Mouse (Mus musculus) heart, adult 2 months (tissue): Measurements from ENCODE around the gene Simc1. TPM values are rescaled to one million over a fixed set of nuclear protein-coding genes. Genes with fewer than 3 reads are reported as not detected.

ENCODE experiments used
- DNase-seq, 2 experiments: peaks; one replicate each; pipeline ENCODE4 v3.0.0; 2021
- H3K27ac ChIP-seq: fragments of 200-600 bp; 2 replicates; pipeline ENCODE4 v1.8.1; 2022
- H3K27me3 ChIP-seq: fragments of 200-500 bp; 2 replicates; pipeline ENCODE4 v1.6.1; 2012; ENCODE audit warnings: mild to moderate bottlenecking, low read length, inconsistent platforms, mixed read lengths; ENCODE audit not compliant: control insufficient read depth, insufficient read depth
- H3K36me3 ChIP-seq: fragments of 200-500 bp; 2 replicates; pipeline ENCODE4 v1.6.1; 2012; ENCODE audit warnings: low read length, inconsistent platforms; ENCODE audit not compliant: control insufficient read depth, insufficient read depth
- H3K4me1 ChIP-seq: fragments of 200-500 bp; 2 replicates; pipeline ENCODE4 v1.6.1; 2011; ENCODE audit warnings: low read length; ENCODE audit not compliant: control insufficient read depth, insufficient read depth
- H3K4me3 ChIP-seq: fragments of 200-600 bp; 2 replicates; pipeline ENCODE4 v1.8.1; 2022
- H3K79me2 ChIP-seq: fragments of 200-500 bp; replicated peaks from 2 replicates; pipeline ENCODE4 v1.6.1; 2012; ENCODE audit warnings: mild to moderate bottlenecking, inconsistent platforms, low read length, moderate library complexity, mixed read lengths; ENCODE audit not compliant: control insufficient read depth, insufficient read depth
- H3K9ac ChIP-seq: fragments of 200-500 bp; 2 replicates; pipeline ENCODE4 v1.6.1; 2012; ENCODE audit warnings: low read depth, mild to moderate bottlenecking, control low read depth, inconsistent platforms, low read length, mixed read lengths
- CTCF ChIP-seq: fragments of 200-600 bp; IDR thresholded peaks from 2 replicates; pipeline ENCODE4 v1.8.1; 2022; ENCODE audit warnings: antibody characterized with exemption, mild to moderate bottlenecking, moderate library complexity
- EP300 ChIP-seq: fragments of 200-500 bp; IDR thresholded peaks from 2 replicates; pipeline ENCODE4 v1.6.1; 2011; ENCODE audit warnings: low read depth, low read length, control low read depth; ENCODE audit not compliant: insufficient read depth
- POLR2A ChIP-seq: fragments of 200-500 bp; IDR thresholded peaks from 2 replicates; pipeline ENCODE4 v1.6.1; 2011; ENCODE audit warnings: mild to moderate bottlenecking, low read depth, low read length, control low read depth; ENCODE audit not compliant: insufficient read depth
- WGBS: fragments of 180-500 bp; shearing (Covaris S2); methylation state at CpG from one replicate; pipeline ENCODE4 v1.1.7; 2018; 5-methylcytosine and 5-hydroxymethylcytosine counted together
- intact Hi-C: fragments of 180-260 bp; cut with DNase I; formaldehyde crosslinking; loops from one replicate; pipeline ENCODE4 v1.15.1; 2025
- polyA plus RNA-seq: library from polyadenylated mRNA; depleted of rRNA; stranded (reverse); fragments of >200 nt; gene quantifications from 2 replicates; pipeline ENCODE4 v1.2.3, GENCODE M21; 2012
- total RNA-seq, 2 experiments: library from RNA; stranded (reverse); gene quantifications; 2 replicates each; pipeline ENCODE4 v1.2.3; 2021

Gene Simc1
- total and polyA plus RNA-seq, 3 experiments = 1.7 to 1.9 (median 1.7) TPM

GRCm38 (mm10) chr13:54557652-54558051, 54.1 kb downstream of the Simc1 start:
- H3K79me2 ChIP-seq = peaks cover 4% of the 10 kb centered on the region; the same call in 1 of the 2 replicates
- no peak for DNase-seq
- peaks cover 3% of the 10 kb centered on the region; the same call in 1 of the 2 replicates for H3K4me1 ChIP-seq
- intact Hi-C loops = no loop called here
- no peak overlapping the region for H3K4me3 ChIP-seq
- H3K27ac ChIP-seq = no peak overlapping the region
- TF ChIP-seq CTCF (no peak), EP300 (no peak), POLR2A (no peak)
- WGBS = 96% methylated on average over 1 of the region's 1 CpGs
- H3K9ac ChIP-seq = no peak overlapping the region
- no peaks in the 10 kb centered on the region for H3K27me3 ChIP-seq
- H3K36me3 ChIP-seq = no peaks in the 10 kb centered on the region

GRCm38 (mm10) chr13:54559656-54560055, 56.1 kb downstream of the Simc1 start:
- TF ChIP-seq POLR2A (no peak), CTCF (no peak), EP300 (no peak)
- no peak overlapping the region for H3K4me3 ChIP-seq
- H3K4me1 ChIP-seq = peaks cover 3% of the 10 kb centered on the region
- no peak for DNase-seq
- 89% methylated on average over 2 of the region's 2 CpGs for WGBS
- intact Hi-C loops = no loop called here
- H3K27me3 ChIP-seq = no peaks in the 10 kb centered on the region
- H3K9ac ChIP-seq = no peak overlapping the region
- no peak overlapping the region for H3K27ac ChIP-seq
- peaks cover 6% of the 10 kb centered on the region for H3K79me2 ChIP-seq
- H3K36me3 ChIP-seq = no peaks in the 10 kb centered on the region

- Histone ChIP-seq H3K4me3 (no peak overlapping the region), H3K4me1 (peaks cover 3% of the 10 kb centered on the region), H3K27ac (no peak overlapping the region), H3K36me3 (no peaks in the 10 kb centered on the region), H3K79me2 (peaks cover 7% of the 10 kb centered on the region), H3K9ac (no peak overlapping the region), H3K27me3 (no peaks in the 10 kb centered on the region)
- TF ChIP-seq CTCF (no peak), POLR2A (no peak), EP300 (no peak)
- DNase-seq = no peak
- 90% methylated on average over 7 of the region's 7 CpGs for WGBS
- intact Hi-C loops = no loop called here
Observed at GRCm38 (mm10) chr13:54560608-54561007, 57.0 kb downstream of the Simc1 start.

- H3K9ac ChIP-seq = no peak overlapping the region
- no peak overlapping the region for H3K27ac ChIP-seq
- H3K4me1 ChIP-seq = no peaks in the 10 kb centered on the region; the same call in 1 of the 2 replicates
- peaks cover 5% of the 10 kb centered on the region for H3K79me2 ChIP-seq
- no peak overlapping the region for H3K4me3 ChIP-seq
- no peaks in the 10 kb centered on the region for H3K36me3 ChIP-seq
- no peak for TF ChIP-seq CTCF
- no peak for TF ChIP-seq EP300
- no peak for TF ChIP-seq POLR2A
- WGBS = 64% methylated on average over 7 of the region's 7 CpGs
- intact Hi-C loops = no loop called here
- H3K27me3 ChIP-seq = no peaks in the 10 kb centered on the region
- no peak for DNase-seq
Observed at GRCm38 (mm10) chr13:54562562-54562961, 59.0 kb downstream of the Simc1 start.

- Histone ChIP-seq H3K27me3 (no peaks in the 10 kb centered on the region), H3K79me2 (peaks cover 5% of the 10 kb centered on the region), H3K36me3 (no peaks in the 10 kb centered on the region), H3K4me3 (peak overlapping the region; percentile 82), H3K4me1 (no peaks in the 10 kb centered on the region; the same call in 1 of the 2 replicates), H3K27ac (peak overlapping the region; percentile 77), H3K9ac (peak overlapping the region; percentile 85)
- intact Hi-C loops = loop anchor here (1.0 to 5.0 kb wide), 4 partner anchors 26 to 96 kb away; partner anchors contain the start of genes Faf2, Higd2a, Nop16 and Simc1
- DNase-seq = no peak
- WGBS = 9% methylated on average over 45 of the region's 45 CpGs
- TF ChIP-seq CTCF = no peak
- no peak for TF ChIP-seq EP300
- no peak for TF ChIP-seq POLR2A
Observed at GRCm38 (mm10) chr13:54564232-54565200, 60.9 kb downstream of the Simc1 start.

GRCm38 (mm10) chr13:54565201-54565581, 61.6 kb downstream of the Simc1 start, which contains the start of gene 4833439L19Rik:
Gene 4833439L19Rik (minus strand): TSS chr13:54565435.
- under 1% methylated on average over 27 of the region's 27 CpGs for WGBS
- Histone ChIP-seq H3K27me3 (no peaks in the 10 kb centered on the region), H3K27ac (peak within 1 kb of the TSS; percentile 77), H3K4me1 (no peaks in the 10 kb centered on the region; the same call in 1 of the 2 replicates), H3K79me2 (peaks cover 5% of the 10 kb centered on the region), H3K36me3 (no peaks in the 10 kb centered on the region), H3K9ac (peak within 1 kb of the TSS; percentile 85), H3K4me3 (peak within 1 kb of the TSS; percentile 82)
- DNase-seq = peak; percentile 94 to 98
- no peak for TF ChIP-seq CTCF
- peak; percentile 86 for TF ChIP-seq POLR2A
- TF ChIP-seq EP300 = 0 out of 2 replicates have a peak, but pooled peaks have one; percentile 8
- intact Hi-C loops = loop anchor here (1.0 to 5.0 kb wide), 4 partner anchors 26 to 97 kb away; partner anchors contain the start of genes Faf2, Higd2a, Nop16 and Simc1
